Mouse (Mus musculus): Measurements from ENCODE around the gene Tshz2. TPM values are rescaled to one million over a fixed set of nuclear protein-coding genes. Genes with fewer than 3 reads are reported as not detected.

Gene Tshz2
- polyA plus RNA-seq, 1 experiment from 2014 or later = 0.70 TPM

- no peaks in the 10 kb centered on the region for H3K9me3 ChIP-seq (replicated peaks)
- ATAC-seq (ENCODE audit: insufficient read depth) = no peak
- no peak overlapping the region for H3K27ac ChIP-seq (replicated peaks)
- WGBS (ENCODE audit: insufficient replicate concordance) = 70% methylated on average over 7 of the region's 7 CpGs
- H3K4me3 ChIP-seq (replicated peaks) = no peak overlapping the region
- no peaks in the 10 kb centered on the region for H3K36me3 ChIP-seq (replicated peaks)
- no peak overlapping the region for H3K9ac ChIP-seq
- peaks cover 2% of the 10 kb centered on the region; the same call in 1 of the 2 replicates for H3K27me3 ChIP-seq
- no peak overlapping the region for H3K4me2 ChIP-seq
- 0 out of 2 replicates have a peak, but pooled peaks cover 4% of the 10 kb centered on the region for H3K4me1 ChIP-seq (replicated peaks)
Observed at GRCm38 (mm10) chr2:169990991-169991390, 358.2 kb downstream of the Tshz2 start.

GRCm38 (mm10) chr2:169995987-169996386 lies 363.2 kb downstream of the Tshz2 start:
- no peaks in the 10 kb centered on the region for H3K9me3 ChIP-seq (replicated peaks)
- no peak overlapping the region for H3K9ac ChIP-seq
- H3K4me2 ChIP-seq = 0 out of 2 replicates have a peak overlapping the region, but pooled peaks have one; percentile 15
- 0 out of 2 replicates have a peak, but pooled peaks cover 4% of the 10 kb centered on the region for H3K4me1 ChIP-seq (replicated peaks)
- no peak overlapping the region for H3K27ac ChIP-seq (replicated peaks)
- peaks cover 4% of the 10 kb centered on the region; the same call in 1 of the 2 replicates for H3K27me3 ChIP-seq
- WGBS (ENCODE audit: insufficient replicate concordance) = 33% methylated on average over 12 of the region's 12 CpGs
- no peaks in the 10 kb centered on the region for H3K36me3 ChIP-seq (replicated peaks)
- no peak for ATAC-seq (ENCODE audit: insufficient read depth)
- H3K4me3 ChIP-seq (replicated peaks) = no peak overlapping the region

GRCm38 (mm10) chr2:169996501-169997237 lies 363.9 kb downstream of the Tshz2 start:
- H3K27ac ChIP-seq (replicated peaks) = no peak overlapping the region
- no peaks in the 10 kb centered on the region for H3K9me3 ChIP-seq (replicated peaks)
- H3K4me3 ChIP-seq (replicated peaks) = no peak overlapping the region
- 0 out of 2 replicates have a peak, but pooled peaks cover 4% of the 10 kb centered on the region for H3K4me1 ChIP-seq (replicated peaks)
- H3K9ac ChIP-seq = no peak overlapping the region
- H3K27me3 ChIP-seq = peaks cover 4% of the 10 kb centered on the region; the same call in 1 of the 2 replicates
- no peaks in the 10 kb centered on the region for H3K36me3 ChIP-seq (replicated peaks)
- WGBS (ENCODE audit: insufficient replicate concordance) = 52% methylated on average over 16 of the region's 16 CpGs
- no peak overlapping the region for H3K4me2 ChIP-seq
- ATAC-seq (ENCODE audit: insufficient read depth) = no peak

GRCm38 (mm10) chr2:169997276-169998049 lies 364.6 kb downstream of the Tshz2 start:
- Histone ChIP-seq H3K4me1 (replicated peaks) (0 out of 2 replicates have a peak, but pooled peaks cover 4% of the 10 kb centered on the region), H3K27me3 (peaks cover 4% of the 10 kb centered on the region; the same call in 1 of the 2 replicates), H3K36me3 (replicated peaks) (no peaks in the 10 kb centered on the region), H3K27ac (replicated peaks) (no peak overlapping the region), H3K4me3 (replicated peaks) (no peak overlapping the region), H3K9ac (no peak overlapping the region), H3K4me2 (no peak overlapping the region), H3K9me3 (replicated peaks) (no peaks in the 10 kb centered on the region)
- no peak for ATAC-seq (ENCODE audit: insufficient read depth)
- WGBS (ENCODE audit: insufficient replicate concordance) = 62% methylated on average over 16 of the region's 16 CpGs

GRCm38 (mm10) chr2:169998878-169999337 lies 366.1 kb downstream of the Tshz2 start:
- Histone ChIP-seq H3K4me1 (replicated peaks) (0 out of 2 replicates have a peak, but pooled peaks cover 4% of the 10 kb centered on the region), H3K4me3 (replicated peaks) (no peak overlapping the region), H3K4me2 (no peak overlapping the region), H3K36me3 (replicated peaks) (no peaks in the 10 kb centered on the region), H3K9ac (no peak overlapping the region), H3K9me3 (replicated peaks) (no peaks in the 10 kb centered on the region), H3K27me3 (peaks cover 4% of the 10 kb centered on the region; the same call in 1 of the 2 replicates), H3K27ac (replicated peaks) (no peak overlapping the region)
- 72% methylated on average over 11 of the region's 11 CpGs for WGBS (ENCODE audit: insufficient replicate concordance)
- ATAC-seq (ENCODE audit: insufficient read depth) = no peak

- Histone ChIP-seq H3K9me3 (replicated peaks) (no peaks in the 10 kb centered on the region), H3K9ac (no peak overlapping the region), H3K27me3 (no peaks in the 10 kb centered on the region), H3K4me1 (replicated peaks) (no peaks in the 10 kb centered on the region), H3K4me2 (peak overlapping the region; percentile 29), H3K36me3 (replicated peaks) (no peaks in the 10 kb centered on the region), H3K4me3 (replicated peaks) (0 out of 2 replicates have a peak overlapping the region, but pooled peaks have one; percentile 0), H3K27ac (replicated peaks) (peak overlapping the region; percentile 45; the same call in 1 of the 2 replicates)
- WGBS (ENCODE audit: insufficient replicate concordance) = 58% methylated on average over 25 of the region's 25 CpGs
- peak; percentile 52 for ATAC-seq (ENCODE audit: insufficient read depth)
Observed at GRCm38 (mm10) chr2:170002594-170003504, 370.0 kb downstream of the Tshz2 start.

GRCm38 (mm10) chr2:170003666-170004065 lies 370.9 kb downstream of the Tshz2 start:
- Histone ChIP-seq H3K4me1 (replicated peaks) (no peaks in the 10 kb centered on the region), H3K36me3 (replicated peaks) (no peaks in the 10 kb centered on the region), H3K9me3 (replicated peaks) (no peaks in the 10 kb centered on the region), H3K9ac (no peak overlapping the region), H3K27me3 (no peaks in the 10 kb centered on the region), H3K4me2 (no peak overlapping the region), H3K27ac (replicated peaks) (no peak overlapping the region), H3K4me3 (replicated peaks) (no peak overlapping the region)
- ATAC-seq (ENCODE audit: insufficient read depth) = no peak
- 64% methylated on average over 8 of the region's 8 CpGs for WGBS (ENCODE audit: insufficient replicate concordance)

GRCm38 (mm10) chr2:170006829-170007228 lies 374.0 kb downstream of the Tshz2 start:
- no peak overlapping the region for H3K27ac ChIP-seq (replicated peaks)
- no peak overlapping the region for H3K9ac ChIP-seq
- no peak overlapping the region for H3K4me2 ChIP-seq
- no peaks in the 10 kb centered on the region for H3K36me3 ChIP-seq (replicated peaks)
- H3K27me3 ChIP-seq = no peaks in the 10 kb centered on the region
- WGBS (ENCODE audit: insufficient replicate concordance) = 69% methylated on average over 8 of the region's 8 CpGs
- H3K4me3 ChIP-seq (replicated peaks) = no peak overlapping the region
- H3K9me3 ChIP-seq (replicated peaks) = no peaks in the 10 kb centered on the region
- no peak for ATAC-seq (ENCODE audit: insufficient read depth)
- H3K4me1 ChIP-seq (replicated peaks) = no peaks in the 10 kb centered on the region

- Histone ChIP-seq H3K27me3 (no peaks in the 10 kb centered on the region), H3K4me3 (replicated peaks) (no peak overlapping the region), H3K9ac (no peak overlapping the region), H3K4me1 (replicated peaks) (no peaks in the 10 kb centered on the region), H3K27ac (replicated peaks) (no peak overlapping the region), H3K9me3 (replicated peaks) (no peaks in the 10 kb centered on the region), H3K4me2 (no peak overlapping the region), H3K36me3 (replicated peaks) (no peaks in the 10 kb centered on the region)
- WGBS (ENCODE audit: insufficient replicate concordance) = 70% methylated on average over 6 of the region's 6 CpGs
- no peak for ATAC-seq (ENCODE audit: insufficient read depth)
Observed at GRCm38 (mm10) chr2:170007426-170007958, 374.7 kb downstream of the Tshz2 start.

- no peak overlapping the region for H3K4me2 ChIP-seq
Observed at GRCm38 (mm10) chr2:170009729-170010128, 376.9 kb downstream of the Tshz2 start.

More at GRCm38 (mm10) chr2:170009729-170010128, 376.9 kb downstream of the Tshz2 start:
- WGBS (ENCODE audit: insufficient replicate concordance) = 60% methylated on average over 11 of the region's 11 CpGs
- Histone ChIP-seq H3K4me1 (replicated peaks) (no peaks in the 10 kb centered on the region), H3K27ac (replicated peaks) (no peak overlapping the region), H3K9me3 (replicated peaks) (no peaks in the 10 kb centered on the region), H3K4me3 (replicated peaks) (no peak overlapping the region), H3K36me3 (replicated peaks) (no peaks in the 10 kb centered on the region), H3K27me3 (no peaks in the 10 kb centered on the region), H3K9ac (no peak overlapping the region)
- ATAC-seq (ENCODE audit: insufficient read depth) = no peak
